Mouse (Mus musculus): ENCODE measurements around the gene Lman2l.

- no peak for TF ChIP-seq POLR2A (IDR thresholded peaks at IDR 0.05; ENCODE audit: insufficient read depth, low read depth, low read length)
- TF ChIP-seq CTCF (IDR thresholded peaks at IDR 0.05; ENCODE audit: insufficient read depth, low read depth, low read length), result no peak
These were observed 20.6 kb upstream of the Lman2l start for GRCm38 (mm10) chr1:36465641-36466160.
